Mouse (Mus musculus) megakaryocyte-erythroid progenitor cell, adult 5-6 weeks (primary cell): ENCODE results near the gene Dmrta1. TPM values are rescaled to one million over a fixed set of nuclear protein-coding genes. Genes with fewer than 3 reads are reported as not detected.

Experiments used
- ATAC-seq: replicated peaks from 2 replicates; pipeline ENCODE4 v1.8.0; 2016; ENCODE audit warnings: mild to moderate bottlenecking, inconsistent platforms; ENCODE audit not compliant: severe bottlenecking, poor library complexity, low FRiP score, low TSS enrichment
- total RNA-seq, 2 experiments: library from RNA; stranded (forward) in 1 of 2; stranded (reverse) in 1 of 2; fragments of 200-1000, 215-1000 nt in 1 of 2; fragments of >200 nt in 1 of 2; fragmentation: Nextera tagmentation in 1 of 2; gene quantifications; 2 replicates each; pipeline ENCODE4 v1.2.3; 2014 to 2017

Dmrta1 gene
- total RNA-seq (2014; fragmentation: Nextera tagmentation) (not detected in 2 replicates), total RNA-seq (2017) (not detected in 2 replicates)

GRCm38 (mm10) chr4:89679195-89679594 lies at the start of gene Dmrta1:
Gene Dmrta1, plus strand, starts transcription at chr4:89679436.
- ATAC-seq = no peak

DNA sequence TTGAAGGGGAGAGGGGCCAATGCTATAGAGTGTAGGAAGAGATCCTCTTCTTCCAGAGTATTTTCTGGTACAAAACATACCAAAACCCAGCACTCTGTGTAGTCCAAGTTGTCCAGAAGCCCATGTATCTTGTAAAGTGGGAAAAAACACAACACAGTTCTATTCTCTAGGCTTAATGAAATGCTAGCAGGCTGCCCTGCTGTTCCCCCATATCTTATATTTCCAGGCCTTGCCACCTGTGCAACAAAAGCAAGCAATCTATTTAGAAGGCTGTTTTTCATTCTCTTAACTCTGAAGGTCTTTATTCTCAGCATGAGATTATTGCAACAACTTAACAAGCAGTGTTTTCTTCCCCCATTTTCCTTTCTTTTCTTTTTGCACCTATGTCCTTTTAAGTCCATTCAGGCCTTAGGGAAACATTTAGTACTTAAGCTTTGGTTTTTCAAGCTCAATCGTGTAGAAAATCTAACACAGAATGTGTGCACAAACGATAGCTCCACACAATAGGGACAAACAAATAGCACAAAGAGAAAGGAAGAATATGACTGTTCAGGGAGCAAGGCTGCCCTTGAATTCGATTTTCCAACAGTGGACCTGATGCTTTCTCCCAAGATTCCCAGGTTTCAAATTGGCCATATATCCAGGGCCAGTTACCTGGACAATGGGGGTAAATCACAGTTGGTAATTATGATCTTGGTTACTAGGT lies 48.7 kb upstream of the Dmrta1 start:
- ATAC-seq = no peak

GRCm38 (mm10) chr4:89631560-89631959 lies 47.7 kb upstream of the Dmrta1 start:
- no peak for ATAC-seq

GRCm38 (mm10) chr4:89638651-89639050 lies 40.6 kb upstream of the Dmrta1 start:
- no peak for ATAC-seq

- no peak for ATAC-seq
Measured at GRCm38 (mm10) chr4:89644235-89645115, 34.8 kb upstream of the Dmrta1 start.

DNA sequence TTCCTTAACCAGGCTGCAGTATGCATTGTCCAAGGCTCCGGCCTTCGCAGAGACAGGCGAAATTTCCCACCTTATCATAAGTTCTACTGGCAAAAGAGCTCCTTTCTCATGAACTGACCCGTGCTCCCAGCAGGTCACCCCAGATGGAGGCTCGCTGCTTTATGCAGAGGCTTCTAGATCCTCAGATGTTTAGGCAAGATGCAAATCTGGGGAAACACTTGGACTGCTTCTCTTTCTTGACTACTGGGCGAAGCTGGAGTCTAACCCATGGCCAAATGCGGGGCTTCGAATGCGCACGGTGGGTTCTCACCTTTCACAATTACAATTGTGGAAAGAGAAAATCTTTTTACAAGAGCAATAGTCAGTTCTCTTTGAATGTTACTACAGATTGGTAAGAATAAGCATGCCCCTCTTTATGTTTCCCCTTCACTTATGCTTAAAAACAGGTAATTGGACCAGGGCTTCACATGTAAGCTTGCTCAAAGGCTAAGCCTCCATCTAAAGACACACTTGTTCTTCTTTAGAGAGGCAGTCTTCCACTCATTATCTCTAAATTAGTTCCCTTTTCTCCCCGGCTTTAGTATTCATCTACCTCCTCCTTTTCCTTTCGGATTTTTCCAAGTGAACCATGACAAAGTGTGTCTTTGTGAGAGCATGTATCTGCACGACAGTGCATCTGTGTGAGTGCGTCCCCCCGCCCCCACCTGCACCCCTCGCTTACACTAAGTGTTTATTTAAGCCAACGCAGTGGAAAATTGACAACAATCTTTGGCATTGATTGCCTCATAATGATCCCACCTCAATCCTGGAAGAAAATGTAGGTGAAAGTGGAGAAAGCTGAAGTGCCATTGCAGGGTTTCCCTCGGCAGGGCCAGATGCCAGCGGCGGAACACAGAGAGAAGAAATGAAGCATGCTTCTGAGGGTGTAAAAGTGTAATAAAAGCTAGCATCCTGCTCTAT lies 28.6 kb upstream of the Dmrta1 start:
- no peak for ATAC-seq

DNA sequence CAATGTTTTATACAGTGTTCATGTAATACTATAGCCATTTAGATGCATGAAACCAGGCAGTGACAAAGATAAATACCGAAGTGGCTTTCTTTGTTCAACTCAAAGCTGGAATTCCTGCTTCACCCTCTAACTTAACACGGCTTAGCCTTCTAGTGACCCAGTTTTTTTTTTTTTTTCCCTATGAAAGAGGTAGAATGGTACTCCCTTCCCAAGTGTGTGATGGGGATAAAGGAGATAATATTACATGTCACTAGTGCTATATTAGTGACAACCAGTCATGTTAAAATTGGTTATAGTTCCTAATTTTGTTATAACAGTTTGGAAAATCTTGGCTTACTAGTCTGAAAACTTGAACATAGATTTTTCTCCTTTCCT lies 27.9 kb upstream of the Dmrta1 start:
- no peak for ATAC-seq

GRCm38 (mm10) chr4:89651779-89652178 lies 27.5 kb upstream of the Dmrta1 start:
- no peak for ATAC-seq

DNA sequence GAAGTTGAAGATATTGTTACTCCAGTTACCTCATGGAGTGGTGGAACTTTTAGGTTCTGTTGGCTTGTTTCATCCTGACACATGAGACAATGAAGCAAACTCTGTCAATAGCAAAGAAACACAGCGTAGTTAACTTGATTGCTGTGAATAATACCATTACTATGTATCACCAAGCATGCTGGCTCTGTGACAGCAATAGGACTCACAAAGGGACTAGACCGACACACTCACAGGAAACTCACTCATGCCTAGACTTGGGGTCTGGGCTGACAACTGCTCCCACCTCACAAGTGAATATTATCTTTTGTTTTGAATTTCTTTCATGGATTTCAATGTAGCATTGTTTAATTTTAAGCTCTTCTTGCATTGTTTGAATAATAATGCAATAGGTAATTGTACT lies 15.8 kb upstream of the Dmrta1 start:
- ATAC-seq = no peak

DNA sequence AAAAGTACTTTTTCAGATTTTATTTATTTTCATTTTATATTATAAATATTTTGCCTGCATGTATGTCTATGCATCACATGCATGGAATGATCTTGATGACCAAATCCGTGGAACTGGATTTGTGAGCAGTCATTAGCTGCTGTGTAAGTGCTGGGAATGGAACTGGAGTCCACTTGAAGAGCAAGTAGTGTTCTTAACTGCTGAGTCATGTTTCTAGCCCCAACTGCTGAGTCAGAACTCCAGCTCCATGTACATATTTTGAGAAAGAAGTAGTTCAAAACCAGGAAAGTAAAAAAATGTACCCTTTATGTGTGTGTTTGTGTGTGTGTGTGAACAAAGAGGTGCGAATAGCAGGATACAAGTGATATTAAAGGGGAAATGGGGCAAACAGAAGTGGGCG lies 4.5 kb upstream of the Dmrta1 start:
- ATAC-seq = no peak

DNA sequence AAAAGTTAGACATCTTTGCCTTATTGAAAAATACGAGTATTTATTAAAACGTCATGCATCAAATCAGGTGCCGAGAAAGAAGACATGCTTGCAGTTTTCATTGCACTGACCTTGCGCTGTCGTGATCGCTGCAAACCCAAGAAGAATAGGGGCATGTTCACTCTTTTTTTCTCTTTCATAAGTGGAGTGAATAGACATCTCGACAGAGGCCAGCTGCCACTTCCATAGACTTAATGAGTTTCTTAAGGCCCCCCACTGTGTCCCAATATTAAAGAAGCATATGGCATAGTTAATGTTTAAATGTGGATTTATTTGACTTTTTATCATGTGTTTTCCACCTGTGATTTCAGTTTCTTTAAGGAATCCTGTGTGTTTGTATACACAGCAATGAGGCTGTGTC lies 1.3 kb upstream of the Dmrta1 start:
- ATAC-seq = no peak

- ATAC-seq = no peak
Measured at GRCm38 (mm10) chr4:89678713-89679112, 523 bp upstream of the Dmrta1 start.

DNA sequence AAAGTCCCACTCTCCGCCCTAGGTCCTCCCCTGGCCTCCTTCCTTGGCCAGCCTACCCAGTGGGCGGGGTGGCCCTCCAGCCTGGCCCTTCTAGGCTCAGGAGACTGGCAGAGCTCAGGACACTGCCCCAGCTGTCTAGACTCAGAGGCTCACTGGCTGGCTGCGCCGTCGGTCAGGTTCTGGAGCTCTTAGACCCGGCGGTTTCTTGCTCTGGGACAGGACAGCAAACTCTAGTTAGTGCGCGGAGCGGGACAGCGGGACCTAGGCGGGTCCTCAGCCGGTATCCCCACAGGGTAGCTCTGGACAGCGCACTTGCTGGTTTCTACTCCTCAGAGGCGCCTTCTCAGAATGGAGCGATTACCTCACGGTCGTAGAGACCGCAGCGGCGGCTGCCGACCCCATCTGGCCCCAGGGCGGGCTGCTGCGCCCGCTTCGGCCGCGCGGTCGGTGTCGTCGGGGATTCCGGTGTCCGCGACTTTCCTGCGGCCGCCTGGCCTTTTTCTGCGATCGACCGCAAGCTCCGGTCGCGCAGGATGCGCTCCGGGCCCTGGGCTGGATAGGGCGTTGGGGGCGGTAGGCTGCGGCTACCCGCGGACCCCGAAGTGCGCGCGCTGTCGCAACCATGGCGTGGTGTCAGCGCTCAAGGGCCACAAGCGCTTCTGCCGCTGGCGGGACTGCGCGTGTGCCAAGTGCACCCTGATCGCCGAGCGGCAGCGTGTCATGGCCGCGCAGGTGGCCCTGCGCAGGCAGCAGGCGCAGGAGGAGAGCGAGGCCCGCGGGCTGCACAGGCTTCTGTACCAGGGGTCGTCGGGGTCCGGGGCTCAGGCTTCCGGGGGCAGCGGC lies 8.9 kb downstream of the Dmrta1 start:
- no peak for ATAC-seq

DNA sequence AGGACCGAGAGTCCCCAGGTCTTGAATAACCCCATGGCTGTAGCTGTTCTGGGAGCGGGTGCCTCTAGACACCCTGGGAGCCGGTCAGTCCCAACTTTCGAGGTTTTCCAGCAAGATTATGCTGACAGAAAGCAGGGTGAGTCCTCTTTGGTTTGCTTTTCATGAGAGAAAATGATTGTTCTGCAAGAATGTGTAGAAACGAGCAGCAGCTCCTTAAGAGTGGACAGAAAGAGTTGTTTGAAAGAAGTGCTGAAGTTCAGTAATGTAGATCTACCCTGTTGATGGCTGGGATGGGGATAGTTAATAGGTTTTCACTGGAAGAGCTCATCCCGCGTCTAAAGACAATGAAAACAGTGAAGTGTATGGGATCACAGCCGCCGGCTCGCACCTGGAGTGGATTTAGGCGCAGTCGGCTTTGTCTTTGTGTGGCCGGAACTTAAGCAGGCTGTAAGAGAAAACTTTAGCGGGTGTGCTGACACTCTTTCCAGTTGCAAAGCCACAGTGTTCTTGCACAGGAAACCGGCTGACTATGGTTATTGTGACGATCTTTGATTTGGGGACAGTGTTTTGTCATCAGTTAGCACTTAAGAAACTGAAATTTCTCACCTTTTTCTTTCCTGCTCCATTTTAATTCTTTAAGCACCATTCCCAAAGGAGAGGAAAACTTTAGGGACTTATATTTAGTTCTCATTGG lies 9.7 kb downstream of the Dmrta1 start:
- ATAC-seq = no peak

DNA sequence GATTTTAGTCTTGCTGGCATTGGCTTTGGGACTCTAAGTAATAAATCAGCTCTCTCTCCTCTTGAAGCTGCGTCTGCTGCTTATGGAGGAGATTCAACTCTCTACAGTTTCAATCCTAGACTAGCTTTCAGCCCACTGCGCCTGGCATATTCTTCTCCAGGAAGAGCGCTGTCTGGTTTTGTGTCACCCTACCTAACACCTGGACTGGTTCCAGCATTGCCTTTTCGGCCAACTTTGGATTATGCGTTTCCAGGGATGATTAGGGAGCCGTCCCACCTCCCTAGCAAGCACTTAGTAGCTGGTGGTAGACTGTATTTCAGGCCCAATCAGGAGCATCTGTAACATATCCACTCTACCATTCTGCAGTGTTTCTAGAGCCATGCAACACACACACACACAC lies 12.7 kb downstream of the Dmrta1 start:
- ATAC-seq = no peak

- ATAC-seq = no peak
Measured at GRCm38 (mm10) chr4:89692780-89693179, 13.5 kb downstream of the Dmrta1 start.

GRCm38 (mm10) chr4:89695589-89695988 lies 16.4 kb downstream of the Dmrta1 start:
- ATAC-seq = no peak

GRCm38 (mm10) chr4:89697951-89698350 lies 18.7 kb downstream of the Dmrta1 start:
- no peak for ATAC-seq
